Mouse (Mus musculus) forebrain, postnatal 0 days (tissue): ENCODE data around the gene Olfm1. TPM values are rescaled to one million over a fixed set of nuclear protein-coding genes. Genes with fewer than 3 reads are reported as not detected.
A peak's percentile ranks its signal among the peaks of the same experiment; 100 is the strongest.

Experiments used
- ATAC-seq: fragments of 200-750 bp; cut with Nextera tagmentation; 2 replicates; pipeline ENCODE4 v1.8.0; 2017; ENCODE audit warnings: mild to moderate bottlenecking, moderate library complexity
- DNase-seq: peaks from one replicate; pipeline ENCODE4 v3.0.0-alpha.2; 2015
- H3K27ac ChIP-seq: fragments of 300-500 bp; sonication (generic); 2 replicates; pipeline ENCODE4 v1.5.1; 2014; ENCODE audit warnings: low read depth, mild to moderate bottlenecking, antibody characterized with exemption, low read length, moderate library complexity, mixed read lengths
- H3K27me3 ChIP-seq: fragments of 300-500 bp; sonication (generic); 2 replicates; pipeline ENCODE4 v1.6.1; 2014; ENCODE audit warnings: mild to moderate bottlenecking, low read length, mixed read lengths; ENCODE audit not compliant: insufficient read depth
- H3K36me3 ChIP-seq: fragments of 300-500 bp; sonication (generic); 2 replicates; pipeline ENCODE4 v1.6.1; 2014; ENCODE audit warnings: mild to moderate bottlenecking, moderate library complexity; ENCODE audit not compliant: insufficient read depth
- H3K4me1 ChIP-seq: fragments of 300-500 bp; sonication (generic); 2 replicates; pipeline ENCODE4 v1.6.1; 2014; ENCODE audit warnings: antibody characterized with exemption; ENCODE audit not compliant: insufficient read depth
- H3K4me2 ChIP-seq: fragments of 300-500 bp; sonication (generic); 2 replicates; pipeline ENCODE4 v1.6.1; 2014; ENCODE audit warnings: low read depth, mild to moderate bottlenecking, moderate library complexity
- H3K4me3 ChIP-seq: fragments of 300-500 bp; sonication (generic); 2 replicates; pipeline ENCODE4 v1.5.1; 2014; ENCODE audit warnings: low read depth, low read length, mixed read lengths
- H3K9ac ChIP-seq: fragments of 300-500 bp; sonication (generic); 2 replicates; pipeline ENCODE4 v1.6.1; 2014; ENCODE audit warnings: mild to moderate bottlenecking
- H3K9me3 ChIP-seq: fragments of 300-500 bp; sonication (generic); 2 replicates; pipeline ENCODE4 v1.6.1; 2016; ENCODE audit warnings: low read length
- CTCF ChIP-seq: sonication (generic); IDR thresholded peaks from 2 replicates; pipeline ENCODE4 v1.5.1; 2016; ENCODE audit warnings: antibody characterized with exemption, control low read depth, low read depth
- WGBS: fragments of 180-500 bp; shearing (Covaris S2); extraction: QIAGEN DNeasy Blood & Tissue Kit; methylation state at CpG from one replicate; pipeline ENCODE4 v1.1.7; 2014; 5-methylcytosine and 5-hydroxymethylcytosine counted together
- polyA plus RNA-seq: library from polyadenylated mRNA; unstranded; fragments of >200 nt; fragmentation: Nextera tagmentation; extraction: Ambion mirVana; gene quantifications from 2 replicates; pipeline ENCODE4 v1.2.1, GENCODE M21; 2015
- total RNA-seq: library from RNA; depleted of rRNA; stranded (reverse); fragments of >200 nt; gene quantifications from 2 replicates; pipeline ENCODE4 v1.2.3, GENCODE M21; 2014

The Olfm1 gene
- total and polyA plus RNA-seq, 2 experiments from 2014 or later, result 344 to 444 TPM

GRCm38 (mm10) chr2:28204167-28204566 is 11.4 kb downstream of the Olfm1 start:
- Histone ChIP-seq H3K4me3 (no peak overlapping the region), H3K9ac (no peak overlapping the region), H3K36me3 (no peaks in the 10 kb centered on the region), H3K4me2 (peak overlapping the region; percentile 99), H3K4me1 (peaks cover 2% of the 10 kb centered on the region; the same call in 1 of the 2 replicates), H3K27ac (peak overlapping the region; percentile 45), H3K9me3 (no peaks in the 10 kb centered on the region), H3K27me3 (no peaks in the 10 kb centered on the region)
- TF ChIP-seq CTCF, result peak; percentile 99
- WGBS, result 3% methylated on average over 9 of the region's 9 CpGs
- DNase-seq (peak; percentile 95), ATAC-seq (peak; percentile 73)

- peak overlapping the region; percentile 72; the same call in 1 of the 2 replicates for H3K9ac ChIP-seq
- DNase-seq, result no peak
- peaks cover 2% of the 10 kb centered on the region; the same call in 1 of the 2 replicates for H3K4me1 ChIP-seq
- H3K4me3 ChIP-seq, result peak overlapping the region; percentile 63
- peak overlapping the region; percentile 45 for H3K27ac ChIP-seq
- WGBS, result 14% methylated on average over 19 of the region's 19 CpGs
- no peaks in the 10 kb centered on the region for H3K27me3 ChIP-seq
- H3K4me2 ChIP-seq, result peak overlapping the region; percentile 99
- H3K36me3 ChIP-seq, result no peaks in the 10 kb centered on the region
- H3K9me3 ChIP-seq, result no peaks in the 10 kb centered on the region
- peak; percentile 51 for ATAC-seq
- no peak for TF ChIP-seq CTCF
These were observed 12.1 kb downstream of the Olfm1 start for GRCm38 (mm10) chr2:28204677-28205466.

GRCm38 (mm10) chr2:28205467-28205805 is 12.6 kb downstream of the Olfm1 start:
- ATAC-seq (peak; percentile 78), DNase-seq (peak; percentile 79)
- no peaks in the 10 kb centered on the region for H3K27me3 ChIP-seq
- peak; percentile 81 for TF ChIP-seq CTCF
- under 1% methylated on average over 42 of the region's 49 CpGs for WGBS
- H3K4me3 ChIP-seq, result peak overlapping the region; percentile 63
- no peaks in the 10 kb centered on the region for H3K9me3 ChIP-seq
- no peaks in the 10 kb centered on the region for H3K36me3 ChIP-seq
- H3K4me2 ChIP-seq, result peak overlapping the region; percentile 99
- H3K4me1 ChIP-seq, result peaks cover 2% of the 10 kb centered on the region; the same call in 1 of the 2 replicates
- peak overlapping the region; percentile 72 for H3K9ac ChIP-seq
- H3K27ac ChIP-seq, result peak overlapping the region; percentile 57; the same call in 1 of the 2 replicates

- H3K9me3 ChIP-seq, result no peaks in the 10 kb centered on the region
- peaks cover 2% of the 10 kb centered on the region for H3K4me1 ChIP-seq
- peak overlapping the region; percentile 72 for H3K9ac ChIP-seq
- H3K27ac ChIP-seq, result peak overlapping the region; percentile 57; the same call in 1 of the 2 replicates
- 4% methylated on average over 50 of the region's 51 CpGs for WGBS
- H3K36me3 ChIP-seq, result no peaks in the 10 kb centered on the region
- H3K27me3 ChIP-seq, result no peaks in the 10 kb centered on the region
- H3K4me3 ChIP-seq, result peak overlapping the region; percentile 63
- no peak for DNase-seq
- ATAC-seq, result no peak
- peak overlapping the region; percentile 99 for H3K4me2 ChIP-seq
- TF ChIP-seq CTCF, result no peak
These were observed 13.2 kb downstream of the Olfm1 start for GRCm38 (mm10) chr2:28205870-28206421.

GRCm38 (mm10) chr2:28206472-28206871 is 13.7 kb downstream of the Olfm1 start:
- ATAC-seq (no peak), DNase-seq (no peak)
- Histone ChIP-seq H3K9ac (peak overlapping the region; percentile 72), H3K9me3 (no peaks in the 10 kb centered on the region), H3K4me3 (peak overlapping the region; percentile 63), H3K4me2 (peak overlapping the region; percentile 99), H3K36me3 (no peaks in the 10 kb centered on the region), H3K4me1 (peaks cover 6% of the 10 kb centered on the region), H3K27ac (no peak overlapping the region), H3K27me3 (no peaks in the 10 kb centered on the region)
- TF ChIP-seq CTCF, result no peak
- 26% methylated on average over 11 of the region's 11 CpGs for WGBS

DNA sequence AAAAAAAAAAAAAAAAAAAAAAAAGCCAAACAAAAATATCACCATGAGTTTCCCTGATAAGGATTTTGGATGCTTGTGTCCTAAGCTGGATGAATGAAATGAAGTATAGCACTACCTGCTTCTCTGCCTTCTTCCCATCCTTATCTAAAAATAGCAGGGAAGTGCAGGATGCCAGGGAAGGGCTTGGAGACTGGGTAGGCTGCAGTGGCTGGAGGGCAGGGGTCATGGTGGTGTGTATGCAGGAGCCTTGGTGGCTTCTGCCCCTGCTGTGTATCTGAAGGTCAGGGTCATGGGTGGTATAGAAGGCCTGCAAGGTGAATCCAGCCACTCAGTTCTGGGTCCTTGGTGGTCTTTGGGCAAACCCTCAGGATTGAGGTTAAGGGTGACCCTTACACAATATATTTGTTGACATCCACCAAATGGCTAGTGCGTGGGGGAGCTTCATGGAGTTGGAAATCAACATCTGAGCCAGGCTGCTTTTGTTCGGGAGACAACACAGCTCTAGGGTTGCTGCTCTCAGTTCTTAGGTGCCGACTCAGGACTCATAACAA is 14.5 kb downstream of the Olfm1 start:
- DNase-seq, result no peak
- Histone ChIP-seq H3K36me3 (no peaks in the 10 kb centered on the region), H3K27me3 (no peaks in the 10 kb centered on the region), H3K9ac (0 out of 2 replicates have a peak overlapping the region, but pooled peaks have one; percentile 22), H3K27ac (no peak overlapping the region), H3K4me3 (no peak overlapping the region; the same call in 1 of the 2 replicates), H3K9me3 (no peaks in the 10 kb centered on the region), H3K4me1 (peaks cover 6% of the 10 kb centered on the region), H3K4me2 (peak overlapping the region; percentile 18; the same call in 1 of the 2 replicates)
- no peak for ATAC-seq
- WGBS, result 72% methylated on average over 3 of the region's 3 CpGs
- no peak for TF ChIP-seq CTCF
